Mouse (Mus musculus) urinary bladder, postnatal 36 days (tissue): ENCODE data around the gene Sprr1b.
"Not testable (repeated sequence)": the region's sequence is repeated elsewhere in the genome, so short reads cannot be mapped to it uniquely, and the experiment has no call there.

Source experiments
- DNase-seq, 2 experiments: peaks; one replicate each; pipeline ENCODE4 v3.0.0; 2022; ENCODE audit warnings: low spot score in 2 of 2, mixed read lengths in 1 of 2

Sprr1b gene

GRCm38 (mm10) chr3:92438689-92439088, at the start of gene Sprr1b:
Gene Sprr1b (minus strand): TSS chr3:92438789.
- DNase-seq = no peak

GRCm38 (mm10) chr3:92486307-92486706, 47.7 kb upstream of the Sprr1b start:
- peak in 1 of 2 experiments; percentile 11 for DNase-seq

GRCm38 (mm10) chr3:92485863-92486262, 47.3 kb upstream of the Sprr1b start, which contains the start of gene Sprr1a:
Gene Sprr1a (minus strand): TSS chr3:92485895.
- DNase-seq = peak; percentile 23 to 30

GRCm38 (mm10) chr3:92481249-92481648, 42.7 kb upstream of the Sprr1b start:
- not testable (repeated sequence) for DNase-seq

GRCm38 (mm10) chr3:92470111-92470510, 31.5 kb upstream of the Sprr1b start:
- no peak for DNase-seq

GRCm38 (mm10) chr3:92467424-92467823, 28.8 kb upstream of the Sprr1b start:
- no peak for DNase-seq

GRCm38 (mm10) chr3:92466576-92466975, 28.0 kb upstream of the Sprr1b start:
- DNase-seq = no peak

- DNase-seq = no peak
Measured at GRCm38 (mm10) chr3:92458620-92459019, 20.0 kb upstream of the Sprr1b start, which contains the start of gene Sprr3. Gene Sprr3 (minus strand): TSS chr3:92458720.

- no peak for DNase-seq
Measured at GRCm38 (mm10) chr3:92455151-92455550, 16.6 kb upstream of the Sprr1b start.

GRCm38 (mm10) chr3:92440177-92440576, 1.6 kb upstream of the Sprr1b start:
- no peak for DNase-seq

- DNase-seq = no peak
Measured at GRCm38 (mm10) chr3:92432282-92432681, 6.3 kb downstream of the Sprr1b start, which contains the start of gene Sprr2k. Gene Sprr2k (plus strand): TSS chr3:92432582.

- DNase-seq = no peak
Measured at GRCm38 (mm10) chr3:92429323-92429722, 9.3 kb downstream of the Sprr1b start, which contains the start of gene Gm9774. Gene Gm9774 (minus strand): TSS chr3:92429423.

GRCm38 (mm10) chr3:92417782-92418181, 20.8 kb downstream of the Sprr1b start, which contains the start of gene Sprr2j-ps:
Gene Sprr2j-ps (plus strand): TSS chr3:92418082.
- DNase-seq = no peak

- DNase-seq = no peak
Measured at GRCm38 (mm10) chr3:92407691-92408090, 30.9 kb downstream of the Sprr1b start, which contains the start of gene Sprr2i. Gene Sprr2i (plus strand): TSS chr3:92407991.

GRCm38 (mm10) chr3:92394301-92394700, 44.3 kb downstream of the Sprr1b start:
- no peak for DNase-seq
